Mouse (Mus musculus) liver, postnatal 0 days (tissue): ENCODE data around the gene Necap2.

ENCODE experiments used
- CTCF ChIP-seq: sonication (generic); IDR thresholded peaks from 2 replicates; pipeline ENCODE4 v1.5.1; 2016; ENCODE audit warnings: antibody characterized with exemption, low read depth
- EP300 ChIP-seq: IDR thresholded peaks from 2 replicates; pipeline ENCODE4 v1.6.1; 2016; ENCODE audit warnings: antibody characterized with exemption, low read depth, mild to moderate bottlenecking

DNA sequence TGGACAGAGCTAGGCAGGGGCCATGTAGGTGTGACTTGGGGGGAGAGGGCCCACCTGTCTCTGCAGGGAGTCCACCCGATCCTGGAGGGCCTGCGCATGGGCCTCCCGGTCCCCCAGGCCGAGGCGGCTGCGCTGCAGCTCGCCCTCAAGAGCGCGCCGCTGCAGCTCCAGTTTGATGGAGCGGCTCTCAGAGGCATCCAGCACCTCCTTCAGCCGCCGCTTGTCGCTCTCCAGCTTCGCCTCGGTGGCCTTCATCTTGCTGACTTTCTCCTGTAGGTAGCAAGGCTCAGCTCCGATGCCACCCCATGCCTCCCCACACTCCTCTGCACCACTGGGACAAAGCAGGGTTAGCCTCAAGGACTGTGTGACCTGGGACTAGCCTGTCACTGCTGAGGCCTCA lies 57.9 kb downstream of the Necap2 start:
- TF ChIP-seq CTCF (no peak), EP300 (no peak)
